Mouse (Mus musculus) stomach, embryonic 16.5 days (tissue): Measurements from ENCODE around the gene Wwp2. TPM values are rescaled to one million over a fixed set of nuclear protein-coding genes. Genes with fewer than 3 reads are reported as not detected.

Source experiments
- ATAC-seq: fragments of 200-750 bp; cut with Nextera tagmentation; 2 replicates; pipeline ENCODE4 v1.8.0; 2017; ENCODE audit warnings: moderate number of reproducible peaks, moderate TSS enrichment; ENCODE audit not compliant: insufficient read depth, low FRiP score
- H3K27ac ChIP-seq: fragments of 300-500 bp; sonication (generic); 2 replicates; pipeline ENCODE4 v1.5.1; 2014; ENCODE audit warnings: low read length
- H3K27me3 ChIP-seq: fragments of 300-500 bp; sonication (generic); 2 replicates; pipeline ENCODE4 v1.6.1; 2014; ENCODE audit warnings: low read length, control low read depth, mixed read lengths; ENCODE audit not compliant: control insufficient read depth, insufficient read depth
- H3K36me3 ChIP-seq: fragments of 300-500 bp; sonication (generic); 2 replicates; pipeline ENCODE4 v1.6.1; 2014; ENCODE audit warnings: low read length; ENCODE audit not compliant: control insufficient read depth, insufficient read depth
- H3K4me1 ChIP-seq: fragments of 300-500 bp; sonication (generic); 2 replicates; pipeline ENCODE4 v1.6.1; 2014; ENCODE audit warnings: low read length, control low read depth, mixed read lengths; ENCODE audit not compliant: control insufficient read depth, insufficient read depth
- H3K4me2 ChIP-seq: fragments of 300-500 bp; sonication (generic); 2 replicates; pipeline ENCODE4 v1.6.1; 2014; ENCODE audit warnings: low read depth, low read length, mixed read lengths
- H3K4me3 ChIP-seq: fragments of 300-500 bp; sonication (generic); replicated peaks from 2 replicates; pipeline ENCODE4 v1.5.1; 2014; ENCODE audit warnings: mild to moderate bottlenecking, low read length
- H3K9ac ChIP-seq: fragments of 300-500 bp; sonication (generic); 2 replicates; pipeline ENCODE4 v1.6.1; 2014; ENCODE audit warnings: low read length
- H3K9me3 ChIP-seq: fragments of 300-500 bp; sonication (generic); replicated peaks from 2 replicates; pipeline ENCODE4 v1.6.1; 2016; ENCODE audit warnings: low read length, control low read depth; ENCODE audit not compliant: control insufficient read depth
- WGBS: fragments of 180-500 bp; shearing (Covaris S2); extraction: QIAGEN DNeasy Blood & Tissue Kit; methylation state at CpG from one replicate; pipeline ENCODE4 v1.1.7; 2014; 5-methylcytosine and 5-hydroxymethylcytosine counted together
- polyA plus RNA-seq: library from polyadenylated mRNA; unstranded; fragments of >200 nt; fragmentation: Nextera tagmentation; extraction: Ambion mirVana; gene quantifications from 2 replicates; pipeline ENCODE4 v1.2.1, GENCODE M21; 2015

Wwp2 gene
- polyA plus RNA-seq, 1 experiment from 2014 or later: 36.2 TPM

DNA sequence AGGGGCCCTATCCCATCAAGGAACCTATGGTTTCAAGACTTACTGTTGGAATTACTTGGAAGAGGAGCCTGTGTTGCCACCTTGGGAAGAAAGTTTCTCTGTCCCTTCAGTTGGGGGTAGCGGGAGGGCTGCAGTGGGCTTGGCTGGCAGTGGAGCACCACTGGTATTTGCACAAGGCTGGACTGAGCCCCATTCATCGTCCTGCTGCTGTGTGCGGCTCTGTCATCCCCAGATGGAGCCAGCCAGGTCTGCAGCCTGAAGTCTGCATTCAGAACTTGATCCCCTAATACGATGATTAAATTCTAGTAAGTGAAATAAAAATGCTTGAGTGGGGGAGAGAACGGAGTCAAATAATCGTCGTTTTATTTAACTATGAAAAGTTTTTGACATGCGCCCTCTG is 108.0 kb downstream of the Wwp2 start:
- no peak overlapping the region for H3K4me2 ChIP-seq
- no peaks in the 10 kb centered on the region for H3K9me3 ChIP-seq
- peak; percentile 51; the same call in 1 of the 2 replicates for ATAC-seq
- peaks cover 6% of the 10 kb centered on the region for H3K4me1 ChIP-seq
- H3K9ac ChIP-seq: no peak overlapping the region
- no peaks in the 10 kb centered on the region for H3K27me3 ChIP-seq
- no peak overlapping the region for H3K4me3 ChIP-seq
- H3K36me3 ChIP-seq: no peaks in the 10 kb centered on the region
- 69% methylated on average over 8 of the region's 8 CpGs for WGBS
- no peak overlapping the region for H3K27ac ChIP-seq

DNA sequence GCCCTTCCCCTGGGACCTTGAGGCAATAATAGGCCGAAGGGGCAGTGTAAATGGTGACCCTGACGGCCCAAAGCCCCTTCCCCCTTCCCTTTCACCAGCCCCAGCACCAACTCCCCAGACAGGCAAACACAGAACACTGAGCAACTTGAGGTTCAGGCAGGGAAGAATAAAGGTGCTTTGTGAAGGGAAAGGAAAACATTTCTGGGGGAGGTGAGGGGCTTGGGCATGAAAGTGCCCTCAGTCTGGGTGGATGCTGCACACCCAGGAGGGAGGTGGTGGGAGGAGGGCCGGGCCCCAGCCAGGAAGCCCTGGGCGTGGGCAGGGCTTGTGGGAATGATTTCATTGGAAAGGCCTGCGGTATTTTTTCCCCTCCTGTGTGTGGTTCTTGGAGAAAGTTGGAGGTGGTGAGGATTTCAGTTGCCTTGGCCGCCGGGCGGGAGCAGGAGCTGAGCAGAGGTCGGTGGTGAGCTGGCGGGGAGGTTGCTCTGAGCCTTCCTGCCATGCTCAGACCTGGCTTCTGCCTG is 108.5 kb downstream of the Wwp2 start:
- H3K4me2 ChIP-seq: no peak overlapping the region
- ATAC-seq: peak; percentile 37; the same call in 1 of the 2 replicates
- H3K9me3 ChIP-seq: no peaks in the 10 kb centered on the region
- WGBS: 45% methylated on average over 10 of the region's 10 CpGs
- 0 out of 2 replicates have a peak overlapping the region, but pooled peaks have one; percentile 32 for H3K27ac ChIP-seq
- no peaks in the 10 kb centered on the region for H3K27me3 ChIP-seq
- H3K9ac ChIP-seq: peak overlapping the region; percentile 23; the same call in 1 of the 2 replicates
- no peak overlapping the region for H3K4me3 ChIP-seq
- H3K36me3 ChIP-seq: no peaks in the 10 kb centered on the region
- H3K4me1 ChIP-seq: peaks cover 6% of the 10 kb centered on the region

DNA sequence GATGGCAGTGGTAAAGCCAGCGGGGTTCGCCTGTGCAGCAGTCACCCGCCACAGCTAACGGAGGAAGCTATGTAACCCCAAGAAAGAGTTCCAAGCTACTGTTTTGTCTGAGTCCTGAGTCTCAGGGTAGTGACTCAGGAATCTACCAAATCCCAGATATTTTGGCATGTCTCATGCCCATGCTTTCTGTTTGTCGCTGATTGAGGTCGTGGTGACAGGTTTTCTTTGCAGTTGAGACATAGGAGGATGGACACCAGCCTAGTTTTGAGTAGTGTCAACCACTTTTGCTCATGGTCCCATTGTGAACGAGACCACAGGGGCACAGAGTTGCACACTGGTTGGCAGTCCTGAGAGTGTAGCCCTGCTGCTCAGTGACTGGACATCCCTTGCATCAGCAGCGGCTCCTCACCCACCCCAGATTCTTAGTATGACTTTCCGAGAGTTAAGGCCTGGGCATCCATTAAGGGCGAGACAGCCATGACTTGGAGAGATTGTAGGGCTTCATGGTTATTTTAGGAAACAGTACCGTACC is 109.5 kb downstream of the Wwp2 start:
- peaks cover 6% of the 10 kb centered on the region for H3K4me1 ChIP-seq
- H3K36me3 ChIP-seq: peaks cover 3% of the 10 kb centered on the region; the same call in 1 of the 2 replicates
- H3K9me3 ChIP-seq: no peaks in the 10 kb centered on the region
- no peak overlapping the region for H3K4me2 ChIP-seq
- H3K27me3 ChIP-seq: no peaks in the 10 kb centered on the region
- no peak overlapping the region for H3K27ac ChIP-seq
- H3K9ac ChIP-seq: no peak overlapping the region
- no peak for ATAC-seq
- WGBS: 93% methylated on average over 11 of the region's 11 CpGs
- H3K4me3 ChIP-seq: no peak overlapping the region

DNA sequence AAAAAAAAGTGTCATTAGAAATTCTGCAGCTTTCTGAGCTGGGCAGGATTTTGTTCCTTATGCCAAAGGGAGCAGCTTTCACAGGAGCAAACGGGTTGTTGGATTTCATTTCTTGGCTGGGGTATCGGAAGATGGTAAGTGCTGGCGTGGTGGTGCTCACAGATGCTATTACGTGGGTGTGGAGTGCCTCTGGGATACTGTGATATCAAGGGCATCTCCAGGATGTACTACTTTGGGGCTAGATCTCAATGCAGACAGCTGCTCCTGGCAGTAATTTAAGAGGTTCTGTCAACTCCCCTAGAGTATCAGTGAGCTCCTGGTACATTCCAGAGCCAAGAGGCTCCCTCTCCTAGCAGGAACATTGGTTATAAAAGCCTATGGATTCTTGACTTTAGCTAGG is 110.0 kb downstream of the Wwp2 start:
- Histone ChIP-seq H3K27ac (no peak overlapping the region), H3K36me3 (peaks cover 3% of the 10 kb centered on the region; the same call in 1 of the 2 replicates), H3K9me3 (no peaks in the 10 kb centered on the region), H3K4me3 (no peak overlapping the region), H3K4me1 (peaks cover 6% of the 10 kb centered on the region), H3K4me2 (no peak overlapping the region), H3K27me3 (no peaks in the 10 kb centered on the region), H3K9ac (no peak overlapping the region)
- WGBS: 85% methylated on average over 4 of the region's 4 CpGs
- ATAC-seq: no peak

DNA sequence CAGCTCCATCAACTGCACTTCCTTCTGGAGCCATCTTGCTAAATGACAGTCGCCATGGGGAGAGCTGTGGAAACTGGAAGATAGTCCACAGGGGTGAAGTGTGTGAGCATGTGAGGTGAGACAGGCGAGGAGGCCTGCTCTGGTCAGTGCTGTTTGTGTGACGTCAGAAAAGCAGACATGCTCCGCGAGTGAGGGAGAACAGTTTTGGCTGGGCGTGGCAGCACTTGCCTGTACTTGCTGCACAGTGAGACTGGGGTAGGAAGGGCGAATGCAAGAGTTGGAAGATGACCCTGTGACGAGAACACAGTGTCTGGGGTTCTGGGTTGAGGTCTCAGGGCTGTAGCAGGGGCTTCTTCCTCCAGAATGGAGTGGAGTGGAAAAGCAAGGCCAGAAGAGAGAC is 110.7 kb downstream of the Wwp2 start:
- ATAC-seq: no peak
- H3K9ac ChIP-seq: no peak overlapping the region
- H3K4me2 ChIP-seq: no peak overlapping the region
- 74% methylated on average over 8 of the region's 8 CpGs for WGBS
- peaks cover 3% of the 10 kb centered on the region; the same call in 1 of the 2 replicates for H3K36me3 ChIP-seq
- peaks cover 6% of the 10 kb centered on the region for H3K4me1 ChIP-seq
- no peak overlapping the region for H3K27ac ChIP-seq
- no peaks in the 10 kb centered on the region for H3K27me3 ChIP-seq
- H3K9me3 ChIP-seq: no peaks in the 10 kb centered on the region
- H3K4me3 ChIP-seq: no peak overlapping the region

DNA sequence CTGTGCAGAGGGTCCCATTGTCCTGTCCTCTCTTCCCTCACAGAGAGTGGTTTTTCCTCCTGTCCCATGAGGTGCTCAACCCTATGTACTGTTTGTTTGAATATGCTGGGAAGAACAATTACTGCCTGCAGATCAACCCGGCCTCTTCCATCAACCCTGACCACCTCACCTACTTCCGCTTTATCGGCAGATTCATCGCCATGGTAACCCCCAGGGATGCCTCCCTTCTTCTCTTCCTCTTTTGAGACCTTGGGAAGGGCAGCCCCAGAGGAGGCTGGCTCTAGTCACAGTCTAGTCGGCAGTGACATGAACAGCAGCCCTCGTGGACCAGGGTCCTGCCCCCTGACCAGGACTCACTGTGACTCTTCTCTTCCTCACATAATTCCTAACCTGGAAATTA is 116.1 kb downstream of the Wwp2 start:
- H3K27ac ChIP-seq: no peak overlapping the region
- no peaks in the 10 kb centered on the region for H3K9me3 ChIP-seq
- no peaks in the 10 kb centered on the region for H3K4me1 ChIP-seq
- peaks cover 3% of the 10 kb centered on the region; the same call in 1 of the 2 replicates for H3K36me3 ChIP-seq
- no peak overlapping the region for H3K9ac ChIP-seq
- no peak overlapping the region for H3K4me2 ChIP-seq
- no peaks in the 10 kb centered on the region for H3K27me3 ChIP-seq
- ATAC-seq: no peak
- H3K4me3 ChIP-seq: no peak overlapping the region
- 57% methylated on average over 6 of the region's 6 CpGs for WGBS

DNA sequence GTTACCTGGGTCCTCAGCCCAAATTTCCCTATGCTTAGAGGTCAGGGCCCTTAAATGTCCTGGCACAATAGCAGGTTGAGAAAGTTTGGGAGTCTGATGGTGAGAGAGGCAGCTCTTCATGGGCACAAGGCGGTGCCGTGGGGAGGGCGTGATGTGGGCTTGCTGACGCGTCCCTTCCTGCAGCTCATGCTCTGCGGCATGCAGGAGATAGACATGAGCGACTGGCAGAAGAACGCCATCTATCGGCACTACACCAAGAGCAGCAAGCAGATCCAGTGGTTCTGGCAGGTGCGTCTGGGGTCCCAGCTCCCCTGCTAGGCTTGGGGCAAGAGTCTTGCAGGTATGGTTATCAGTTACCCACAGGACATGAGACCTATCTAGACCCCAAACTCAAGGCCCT is 119.1 kb downstream of the Wwp2 start:
- no peaks in the 10 kb centered on the region for H3K9me3 ChIP-seq
- no peaks in the 10 kb centered on the region for H3K27me3 ChIP-seq
- WGBS: 91% methylated on average over 10 of the region's 10 CpGs
- H3K36me3 ChIP-seq: no peaks in the 10 kb centered on the region
- H3K27ac ChIP-seq: no peak overlapping the region
- no peaks in the 10 kb centered on the region for H3K4me1 ChIP-seq
- no peak overlapping the region for H3K4me2 ChIP-seq
- H3K4me3 ChIP-seq: no peak overlapping the region
- H3K9ac ChIP-seq: no peak overlapping the region
- ATAC-seq: no peak

DNA sequence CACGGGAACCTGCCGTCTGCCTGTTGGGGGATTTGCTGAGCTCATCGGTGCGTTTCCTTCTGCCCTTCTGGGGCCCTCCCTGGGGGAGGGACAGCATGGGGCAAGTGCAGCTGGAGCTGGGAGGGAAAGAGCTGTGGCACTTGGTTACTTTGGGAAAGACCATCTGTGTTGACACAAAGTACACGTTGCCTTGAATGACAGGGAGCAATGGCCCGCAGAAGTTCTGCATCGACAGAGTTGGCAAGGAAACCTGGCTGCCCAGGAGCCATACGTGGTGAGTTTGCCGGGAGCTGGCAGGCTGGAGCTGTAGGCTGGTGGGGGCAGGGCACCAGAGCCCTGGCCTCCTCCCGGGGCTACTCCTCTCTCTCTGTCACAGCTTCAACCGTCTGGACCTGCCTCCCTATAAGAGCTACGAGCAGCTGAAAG is 120.4 kb downstream of the Wwp2 start:
- H3K9me3 ChIP-seq: no peaks in the 10 kb centered on the region
- H3K4me3 ChIP-seq: no peak overlapping the region
- no peak overlapping the region for H3K4me2 ChIP-seq
- H3K9ac ChIP-seq: no peak overlapping the region
- 42% methylated on average over 12 of the region's 12 CpGs for WGBS
- H3K4me1 ChIP-seq: no peaks in the 10 kb centered on the region
- no peaks in the 10 kb centered on the region for H3K27me3 ChIP-seq
- ATAC-seq: peak; percentile 63
- no peaks in the 10 kb centered on the region for H3K36me3 ChIP-seq
- no peak overlapping the region for H3K27ac ChIP-seq

DNA sequence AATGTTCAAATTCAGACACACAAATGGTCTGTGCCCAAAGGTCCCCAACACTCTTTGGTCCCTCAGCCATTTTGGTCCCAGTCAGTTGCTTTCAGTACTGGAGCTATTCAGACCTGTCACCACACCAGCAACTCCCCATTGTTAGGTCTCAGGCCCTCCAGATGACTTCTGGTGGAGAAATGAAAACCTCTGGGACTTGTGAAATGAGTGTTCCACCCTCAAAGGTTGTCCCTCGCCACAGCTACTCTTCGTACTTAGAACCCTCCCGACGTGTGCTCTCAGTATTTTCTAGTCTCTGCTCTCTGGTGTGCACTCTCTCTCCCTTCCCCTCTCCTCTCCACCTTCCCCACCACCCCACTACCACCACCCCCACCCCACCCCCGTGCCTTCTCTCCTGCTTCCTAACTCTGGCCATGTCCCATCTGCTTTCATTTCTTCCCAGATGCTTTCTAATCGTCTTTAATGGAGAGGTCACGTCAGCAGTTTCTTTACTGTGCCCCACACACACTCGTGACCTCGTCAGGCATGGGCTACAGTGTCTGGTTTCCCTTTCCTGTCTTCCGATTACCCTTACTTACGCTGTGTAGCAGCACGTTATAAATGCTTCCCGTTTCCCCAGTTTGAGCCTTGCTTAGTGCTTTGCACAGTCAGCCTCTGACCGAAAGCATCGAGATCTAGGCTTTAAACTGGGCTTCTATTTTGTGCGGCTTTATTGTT is 124.8 kb downstream of the Wwp2 start:
- 0 out of 2 replicates have a peak overlapping the region, but pooled peaks have one; percentile 22 for H3K9ac ChIP-seq
- H3K9me3 ChIP-seq: no peaks in the 10 kb centered on the region
- H3K4me1 ChIP-seq: no peaks in the 10 kb centered on the region
- no peaks in the 10 kb centered on the region for H3K27me3 ChIP-seq
- no peaks in the 10 kb centered on the region for H3K36me3 ChIP-seq
- no peak overlapping the region for H3K27ac ChIP-seq
- ATAC-seq: no peak
- 40% methylated on average over 16 of the region's 16 CpGs for WGBS
- H3K4me2 ChIP-seq: peak overlapping the region; percentile 17
- H3K4me3 ChIP-seq: peak overlapping the region; percentile 13; the same call in 1 of the 2 replicates
